Mouse (Mus musculus): ENCODE results near the gene Tram2.

Gene Tram2

GRCm38 (mm10) chr1:21067536-21068221, 11.3 kb downstream of the Tram2 start:
- no peak for DNase-seq

- DNase-seq: no peak
Observed at GRCm38 (mm10) chr1:21064153-21064552, 14.9 kb downstream of the Tram2 start.

- DNase-seq: no peak
Observed at GRCm38 (mm10) chr1:21059385-21060109, 19.5 kb downstream of the Tram2 start.

GRCm38 (mm10) chr1:21053009-21053408, 26.0 kb downstream of the Tram2 start:
- no peak for DNase-seq

- DNase-seq: no peak
Observed at GRCm38 (mm10) chr1:21052608-21053007, 26.4 kb downstream of the Tram2 start.

- no peak for DNase-seq
Observed at GRCm38 (mm10) chr1:21052132-21052545, 26.9 kb downstream of the Tram2 start.

- no peak for DNase-seq
Observed at GRCm38 (mm10) chr1:21049005-21049404, 30.0 kb downstream of the Tram2 start.

- no peak for DNase-seq
Observed at GRCm38 (mm10) chr1:21048402-21048801, 30.6 kb downstream of the Tram2 start.

GRCm38 (mm10) chr1:21042461-21042860, 36.6 kb downstream of the Tram2 start:
- no peak for DNase-seq

- DNase-seq: no peak
Observed at GRCm38 (mm10) chr1:21040610-21041326, 38.3 kb downstream of the Tram2 start.

GRCm38 (mm10) chr1:21040173-21040572, 38.9 kb downstream of the Tram2 start:
- no peak for DNase-seq

- DNase-seq: no peak
Observed at GRCm38 (mm10) chr1:21039564-21039963, 39.5 kb downstream of the Tram2 start.

- no peak for DNase-seq
Observed at GRCm38 (mm10) chr1:21037881-21038601, 41.0 kb downstream of the Tram2 start.

GRCm38 (mm10) chr1:21035878-21036277, 43.2 kb downstream of the Tram2 start:
- no peak for DNase-seq

GRCm38 (mm10) chr1:21033792-21034119, 45.3 kb downstream of the Tram2 start:
- DNase-seq: no peak

GRCm38 (mm10) chr1:21033065-21033791, 45.8 kb downstream of the Tram2 start:
- no peak for DNase-seq

GRCm38 (mm10) chr1:21031650-21032049, 47.4 kb downstream of the Tram2 start:
- DNase-seq: no peak

- no peak for DNase-seq
Observed at GRCm38 (mm10) chr1:21029000-21029399, 50.0 kb downstream of the Tram2 start.

GRCm38 (mm10) chr1:21026534-21026933, 52.5 kb downstream of the Tram2 start:
- no peak for DNase-seq

GRCm38 (mm10) chr1:21025203-21025602, 53.8 kb downstream of the Tram2 start:
- no peak for DNase-seq

- DNase-seq: no peak
Observed at GRCm38 (mm10) chr1:21023101-21023500, 55.9 kb downstream of the Tram2 start.

- no peak for DNase-seq
Observed at GRCm38 (mm10) chr1:21014463-21014862, 64.6 kb downstream of the Tram2 start.
